In the genomic region with DNA sequence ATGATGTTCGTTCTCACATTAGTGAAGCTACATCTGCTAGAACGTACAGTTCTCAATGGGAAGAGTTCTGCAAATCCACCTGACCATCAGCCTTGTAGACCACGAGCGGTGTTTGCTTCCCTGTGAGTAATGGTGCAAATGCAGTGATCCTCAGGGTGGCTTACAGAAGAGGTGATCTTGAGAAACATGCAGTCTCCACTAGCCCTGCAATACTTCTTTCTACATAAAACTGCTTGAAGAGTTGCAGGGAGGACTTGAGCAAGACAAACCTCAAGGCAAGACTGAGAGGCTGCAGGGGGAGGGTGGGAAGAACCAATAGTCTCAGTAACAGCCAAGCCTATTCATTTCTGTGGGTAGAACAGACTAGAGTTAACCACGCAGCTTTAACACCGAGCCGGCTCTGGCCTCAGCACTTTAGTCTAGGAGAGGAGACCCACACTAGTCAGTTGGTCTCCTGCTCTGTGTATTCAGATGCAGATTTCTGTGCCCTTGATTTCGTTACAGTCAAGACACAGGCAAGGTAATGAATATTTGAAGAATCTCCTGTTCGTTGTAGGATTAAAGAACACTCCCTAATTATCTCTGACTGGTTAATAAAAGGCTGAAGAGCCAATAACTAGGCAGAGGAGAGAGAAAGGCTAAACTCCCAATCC, we compare ENCODE assay signal across 22 mouse cellular contexts. TPM values are rescaled to one million over a fixed set of nuclear protein-coding genes. Genes with fewer than 3 reads are reported as not detected.
A peak's percentile ranks its signal among the peaks of the same experiment; 100 is the strongest.
DNase-seq lines count a peak whose midpoint lies in the region; ATAC-seq lines count a peak whose summit lies in the region.
"Had no signal": no experiment of that assay in that cellular context is flagged by ENCODE, and none has a peak within 500 bp of the region (broad histone marks: within the 10 kb centered on the region; RNA-seq: fewer than 3 reads in every experiment).

No protein-coding gene starts in this region.

- ATAC-seq in megakaryocyte progenitor cell, adult 5-6 weeks (replicated peaks; ENCODE audit: poor library complexity): peak; percentile 72
- ATAC-seq: forebrain, embryonic 15.5 days; hindbrain, embryonic 16.5 days; midbrain, embryonic 16.5 days had no signal

- DNase-seq in heart, adult 11 months: peak; percentile 64
- no peak for DNase-seq in heart, postnatal 36 days
- peak; percentile 64 for DNase-seq in 416B (ENCODE audit: low read depth)
- peak; percentile 90 for DNase-seq in R1 (ENCODE audit: low read depth, low spot score)
- DNase-seq in urinary bladder, adult 18-20 months (ENCODE audit: low spot score in 2 of 2): no peak
- no peak for DNase-seq in retina, postnatal 1 day
- DNase-seq: adrenal gland, postnatal 10 days; cerebellum, adult 11-12 months; cerebellum, postnatal 10 days; heart, postnatal 14 days; kidney, adult 2 months; kidney, postnatal 36 days; left cerebral cortex, postnatal 4 days; right cerebral cortex, postnatal 4 days; thymus, postnatal 4 days had no signal

- intact Hi-C loops in heart, postnatal 36 days (cut with DNase I): no loop called here

RNA-seq across cellular contexts. Expression of a gene that starts 34.6 kb away (rescaled TPM):
- 1 to 10 TPM in 1 of 2 experiments, under 1 TPM in 1; 0.89 to 1.6 TPM for total RNA-seq in heart, postnatal 36 days (2021)
- 0.05 and 0.78 TPM in 2 replicates for total RNA-seq in megakaryocyte progenitor cell, adult 5-6 weeks (2015)
- total RNA-seq in megakaryocyte progenitor cell, adult 5-6 weeks (2017): not detected in 2 replicates
- total RNA-seq: layer of hippocampus, adult 8-10 months; layer of hippocampus, postnatal 25 days; left cerebral cortex, adult 8-10 months; left cerebral cortex, postnatal 4 days had no signal

RNA-seq across cellular contexts. Expression of a gene that starts 57.6 kb away (rescaled TPM):
- total RNA-seq in heart, postnatal 36 days (2021): 10 to 100 TPM; 85.2 to 87.5 TPM
- total RNA-seq in megakaryocyte progenitor cell, adult 5-6 weeks (2015): 161 and 168 TPM in 2 replicates
- total RNA-seq in megakaryocyte progenitor cell, adult 5-6 weeks (2017): 264 and 277 TPM in 2 replicates

Comparison
In these comparisons a context has a peak if more than half of its experiments do, and no peak if none do; other contexts are left out.
1. DNase-seq: peak in heart, adult 11 months (single experiment), 416B (single experiment) and R1 (single experiment); none in heart, postnatal 36 days (0 of 2), urinary bladder, adult 18-20 months (0 of 2) and retina, postnatal 1 day (single experiment).